Mouse (Mus musculus) CD4-positive, CD25-positive, alpha-beta regulatory T cell (primary cell): ENCODE results near the gene Nsun4. TPM values are rescaled to one million over a fixed set of nuclear protein-coding genes. Genes with fewer than 3 reads are reported as not detected.

Source experiments
- polyA plus RNA-seq: library from polyadenylated mRNA; unstranded; fragments of 100-300 nt; shearing (Covaris generic); gene quantifications from one replicate; pipeline ENCODE4 v1.2.1, GENCODE M21; 2017

The Nsun4 gene
- 34.9 TPM for polyA plus RNA-seq

DNA sequence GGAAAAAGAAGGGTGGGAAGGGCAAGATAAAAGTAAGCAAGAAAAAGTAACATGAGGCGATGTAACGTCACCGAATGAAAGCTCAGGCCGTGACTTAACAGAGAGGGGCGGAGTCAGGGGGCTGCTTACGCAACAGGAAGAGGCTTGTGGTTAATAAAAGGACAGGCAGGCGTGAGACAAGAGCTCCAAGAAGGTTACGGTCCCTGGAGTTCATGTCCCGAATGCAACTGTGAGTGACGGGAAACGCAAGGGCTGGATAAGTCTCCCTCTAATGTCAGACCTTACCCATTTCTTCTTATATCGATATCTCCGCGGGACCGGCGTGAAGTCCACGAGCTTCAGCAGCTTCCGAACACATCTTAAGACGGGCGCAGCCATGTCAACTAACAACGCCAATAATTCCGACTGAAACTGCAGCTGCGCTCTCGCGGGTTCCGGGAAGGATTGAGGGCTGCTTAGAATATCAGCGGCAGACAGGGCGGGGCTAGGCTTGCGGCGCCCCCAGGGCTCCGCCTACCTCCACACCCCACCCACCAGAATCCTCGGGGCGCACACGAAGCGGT, at the start of gene Nsun4:
Gene Nsun4, minus strand, starts transcription at position 478 of the 563 bp plus-strand sequence.

GRCm38 (mm10) chr4:116074861-116075620, 21.4 kb upstream of the Nsun4 start, which contains the start of the genes Uqcrh and Lrrc41:
Uqcrh (minus strand) TSS chr4:116075071.
Lrrc41 (plus strand) TSS chr4:116075269.

DNA sequence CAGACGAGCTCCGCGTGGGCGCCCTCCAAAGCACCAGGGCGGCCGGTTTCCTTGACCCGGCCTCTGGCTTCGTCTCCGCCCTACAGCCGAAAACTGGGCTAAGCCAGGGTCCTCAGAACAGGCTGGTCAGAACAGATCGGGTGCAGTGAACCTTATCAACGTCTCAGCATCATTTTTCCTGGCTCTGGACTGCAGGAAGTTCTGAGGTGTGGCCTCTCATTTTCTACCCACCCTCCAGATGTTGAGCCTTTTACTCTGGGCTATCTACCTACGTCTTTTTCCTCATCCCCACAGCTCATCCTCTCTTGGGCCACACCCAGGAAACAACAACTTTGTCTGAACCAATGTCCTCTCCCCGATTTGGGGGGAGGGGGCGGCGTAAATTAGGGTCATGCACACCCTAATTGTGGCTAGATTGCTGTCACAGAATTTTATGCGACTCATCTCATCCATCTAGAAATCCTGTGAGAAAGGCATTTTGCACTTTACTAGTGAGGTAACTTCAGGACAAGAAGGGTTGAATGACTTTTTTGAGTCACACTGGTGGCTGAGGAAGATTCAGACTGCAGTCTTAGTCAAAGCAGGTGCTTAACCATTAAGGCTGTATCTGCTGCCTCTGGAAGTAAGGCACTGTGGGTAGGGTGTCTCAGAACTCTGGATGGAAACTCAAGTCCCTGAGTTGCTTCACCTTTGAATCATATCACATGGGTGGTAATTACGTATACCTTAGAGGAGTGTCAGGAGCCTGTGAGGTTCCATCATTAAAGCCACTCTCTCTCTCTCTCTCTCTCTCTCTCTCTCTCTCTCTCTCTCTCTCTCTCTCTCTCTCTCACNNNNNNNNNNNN, 35.6 kb downstream of the Nsun4 start, which contains the start of gene Faah:
Gene Faah, minus strand, starts transcription at position 25 of the 845 bp plus-strand sequence.

Other genes starting within 250 kb of the Nsun4 start
- gene Mob3c, start 225.8 kb downstream of the Nsun4 start, polyA plus RNA-seq: 32.5 TPM
- gene Mknk1, start 214.7 kb downstream of the Nsun4 start, polyA plus RNA-seq: 58.6 TPM
- not detected for gene Kncn, start 169.5 kb downstream of the Nsun4 start, polyA plus RNA-seq
- not detected for gene 6430628N08Rik, start 163.2 kb downstream of the Nsun4 start, polyA plus RNA-seq
- not detected for gene Dmbx1, start 114.0 kb downstream of the Nsun4 start, polyA plus RNA-seq
- 130 TPM for gene Faah, start 36.0 kb downstream of the Nsun4 start, polyA plus RNA-seq
- gene Uqcrh, start 21.2 kb upstream of the Nsun4 start, polyA plus RNA-seq: 446 TPM
- 40.3 TPM for gene Lrrc41, start 21.4 kb upstream of the Nsun4 start, polyA plus RNA-seq
- gene Rad54l, start 69.8 kb upstream of the Nsun4 start, polyA plus RNA-seq: 2.9 TPM
- 53.9 TPM for gene Pomgnt1, start 70.0 kb upstream of the Nsun4 start, polyA plus RNA-seq
- gene Lurap1, start 97.5 kb upstream of the Nsun4 start, polyA plus RNA-seq: 0.17 TPM
- not detected for gene Tspan1, start 113.7 kb upstream of the Nsun4 start, polyA plus RNA-seq
- gene 1700042G07Rik, start 119.5 kb upstream of the Nsun4 start, polyA plus RNA-seq: not detected
- gene Gm49337, start 119.5 kb upstream of the Nsun4 start, polyA plus RNA-seq: not detected
- gene Pik3r3, start 167.7 kb upstream of the Nsun4 start, polyA plus RNA-seq: 5.7 TPM